Mouse (Mus musculus): ENCODE measurements at regions not wholly inside any gene's neighbourhood (a gene's known extent, or its start where the extent isn't known, plus 50 kb on each side); places are given as distances from the start of the nearest gene placed in this dataset.

DNA sequence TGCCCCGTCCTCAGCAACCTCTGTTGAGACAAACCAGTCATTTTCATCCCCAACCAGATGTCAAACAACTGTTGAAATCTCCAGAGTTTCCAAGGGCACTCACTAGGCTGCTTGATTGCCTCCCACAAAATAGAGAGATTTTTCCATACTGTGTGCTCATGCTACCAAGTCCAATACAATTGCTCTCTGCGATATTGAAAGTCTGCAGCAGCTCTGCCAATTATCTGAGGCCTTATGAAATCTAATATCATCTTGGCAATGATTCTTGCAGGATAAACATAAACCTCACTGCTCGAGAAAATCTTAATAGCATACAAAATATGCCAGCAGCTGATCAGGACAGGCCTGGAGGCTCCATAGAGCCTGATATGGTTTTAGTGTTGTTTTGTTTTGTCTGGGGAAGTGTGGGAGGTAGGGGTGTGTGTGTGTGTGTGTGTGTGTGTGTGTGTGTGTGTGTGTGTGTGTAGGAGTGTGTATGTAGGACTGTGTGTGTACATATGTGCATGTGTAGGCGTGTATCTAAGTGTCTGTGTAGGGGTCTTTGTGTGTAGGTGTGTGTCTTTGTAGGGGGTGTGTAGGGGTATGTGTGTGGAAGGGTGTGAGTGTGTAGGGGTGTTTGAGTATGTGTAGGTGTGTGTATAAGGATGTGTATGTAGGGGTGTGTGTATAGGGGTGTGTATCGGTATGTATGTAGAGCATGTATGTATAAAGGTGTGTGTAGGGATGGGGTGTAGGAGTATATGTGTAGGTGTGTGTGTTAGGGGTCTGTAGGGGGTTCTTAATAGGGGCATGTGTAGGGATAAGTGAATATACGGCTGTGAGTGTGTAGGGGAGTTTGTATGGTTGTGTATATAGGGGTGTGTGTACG lies 398.1 kb downstream of the Pdcd6ip start:
- ATAC-seq (replicated peaks; ENCODE audit: poor library complexity) = no peak

DNA sequence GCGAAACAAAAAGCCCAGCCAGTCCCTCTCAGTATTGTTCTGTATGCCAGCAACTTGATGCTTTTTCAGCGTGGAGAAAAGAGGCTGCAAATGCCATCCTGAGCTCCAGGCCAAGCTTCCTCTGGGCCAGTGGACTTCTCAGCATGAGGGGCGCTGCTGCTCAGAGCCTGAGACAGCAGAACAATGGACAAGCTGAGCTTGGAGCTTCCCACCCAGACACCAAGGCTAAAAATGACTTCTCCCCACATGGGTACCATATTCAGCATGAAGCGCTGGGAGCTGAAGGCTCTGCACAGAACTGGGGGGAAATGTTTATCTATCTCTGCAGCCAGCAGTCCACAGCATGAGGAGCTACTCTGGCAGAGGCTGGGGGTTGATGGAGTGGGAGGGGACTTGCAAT lies 402.3 kb downstream of the Pdcd6ip start:
- no peak for ATAC-seq (replicated peaks; ENCODE audit: poor library complexity)

DNA sequence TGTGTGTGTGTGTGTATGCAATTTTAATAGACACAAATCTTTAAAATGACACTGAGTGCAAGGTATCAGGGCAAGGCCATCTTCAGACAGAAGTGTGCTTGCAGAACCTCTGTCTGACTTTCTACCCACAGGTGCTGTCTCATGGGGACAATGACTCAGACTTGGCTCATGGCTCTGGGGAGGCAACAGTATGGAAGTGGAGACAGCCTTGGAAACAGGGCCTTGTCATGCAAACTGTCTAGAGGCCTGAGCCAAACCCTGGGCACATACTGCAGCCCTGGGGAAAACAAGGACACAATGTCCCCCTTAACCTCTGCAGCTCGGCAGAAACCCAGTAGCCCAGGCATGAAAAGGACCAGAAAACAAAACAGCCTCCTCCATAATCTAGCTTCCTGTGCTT lies 405.6 kb downstream of the Pdcd6ip start:
- ATAC-seq (replicated peaks; ENCODE audit: poor library complexity) = no peak

DNA sequence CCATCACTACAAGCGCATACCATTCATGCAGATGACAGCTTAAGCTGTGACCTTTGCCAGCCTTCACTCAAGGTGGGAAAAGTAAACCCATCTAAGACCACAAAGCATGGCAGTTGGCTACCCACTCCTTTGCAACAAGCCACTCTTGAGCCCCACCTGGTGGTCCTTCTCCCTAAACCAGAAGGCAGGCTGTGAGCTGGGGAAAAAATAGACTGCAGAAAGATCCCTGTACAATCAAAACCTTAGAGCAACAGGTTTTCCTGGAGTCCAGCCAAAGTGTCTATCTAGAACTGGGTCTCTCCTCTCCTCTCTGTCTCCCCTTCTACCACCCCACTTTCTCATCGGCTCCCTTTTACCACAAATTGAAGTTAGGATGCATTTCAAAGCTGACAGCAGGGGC lies 407.2 kb downstream of the Pdcd6ip start:
- ATAC-seq (replicated peaks; ENCODE audit: poor library complexity) = no peak

DNA sequence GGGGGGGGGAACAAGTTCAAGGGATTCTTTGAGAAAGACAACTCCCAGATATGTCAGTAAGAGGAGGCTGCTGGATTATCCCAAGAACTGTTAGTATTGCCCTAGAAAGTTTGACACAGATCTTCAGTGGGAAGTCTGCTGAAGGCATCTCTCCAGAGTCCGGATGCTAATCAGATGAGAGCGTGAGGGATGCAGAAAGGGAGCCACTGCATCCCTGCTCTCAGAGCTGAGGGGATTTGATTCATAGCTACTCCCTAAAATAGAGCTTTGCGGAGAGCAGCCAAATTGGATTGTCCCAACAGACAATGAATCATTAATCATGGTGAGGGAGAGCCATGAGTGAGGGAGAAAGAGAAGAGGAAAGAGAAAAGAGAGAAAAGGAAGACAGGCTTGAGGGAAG lies 408.2 kb downstream of the Pdcd6ip start:
- no peak for ATAC-seq (replicated peaks; ENCODE audit: poor library complexity)

DNA sequence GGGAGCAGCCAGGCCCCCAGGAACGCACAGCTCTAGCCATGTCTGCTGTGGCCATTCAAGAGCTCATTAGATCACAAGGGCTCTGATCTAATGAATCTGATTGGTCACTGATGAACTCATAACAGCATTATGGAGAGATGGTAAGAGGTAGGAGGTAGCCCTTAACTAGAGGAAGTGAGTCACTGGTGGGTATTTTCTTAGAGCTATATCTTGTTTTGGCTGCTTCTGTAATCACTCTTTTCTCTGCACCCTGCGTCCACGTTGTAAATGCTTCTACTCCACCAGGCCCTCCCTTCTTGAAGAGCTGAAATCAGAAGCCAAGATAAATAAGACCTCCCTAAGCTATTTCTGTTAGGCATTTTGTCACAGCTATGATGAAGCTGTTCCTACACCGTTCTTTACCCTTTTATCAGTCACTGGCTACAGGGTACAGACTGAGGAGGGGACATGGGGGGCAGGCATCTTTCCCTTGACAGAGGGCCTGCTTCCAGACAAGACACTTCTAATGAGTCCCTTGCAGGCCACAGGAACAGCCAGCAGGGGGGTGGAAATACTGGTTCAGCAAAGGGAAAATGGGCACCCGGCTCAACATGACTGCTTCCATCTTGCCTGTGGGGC lies 412.1 kb downstream of the Pdcd6ip start:
- no peak for ATAC-seq (replicated peaks; ENCODE audit: poor library complexity)

DNA sequence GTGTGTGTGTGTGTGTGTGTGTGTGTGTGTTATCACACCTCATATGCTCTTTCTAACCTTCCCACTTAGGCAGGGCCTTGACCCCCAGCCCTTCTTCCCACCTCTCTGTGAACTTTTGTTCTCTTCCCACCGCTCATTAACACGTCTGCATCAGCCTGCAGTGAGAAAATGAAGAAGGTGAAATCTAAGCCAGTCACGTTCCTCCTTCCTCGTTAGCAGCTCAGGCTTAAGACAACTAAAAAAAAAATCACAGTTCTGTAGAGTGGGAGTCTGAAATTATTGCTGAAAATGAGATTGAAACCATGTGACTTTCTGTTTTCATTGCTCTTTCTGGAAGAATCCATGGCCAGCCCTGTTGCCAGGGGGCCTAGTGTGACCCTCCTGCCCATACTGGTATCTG lies 420.7 kb downstream of the Pdcd6ip start:
- no peak for ATAC-seq (replicated peaks; ENCODE audit: poor library complexity)

DNA sequence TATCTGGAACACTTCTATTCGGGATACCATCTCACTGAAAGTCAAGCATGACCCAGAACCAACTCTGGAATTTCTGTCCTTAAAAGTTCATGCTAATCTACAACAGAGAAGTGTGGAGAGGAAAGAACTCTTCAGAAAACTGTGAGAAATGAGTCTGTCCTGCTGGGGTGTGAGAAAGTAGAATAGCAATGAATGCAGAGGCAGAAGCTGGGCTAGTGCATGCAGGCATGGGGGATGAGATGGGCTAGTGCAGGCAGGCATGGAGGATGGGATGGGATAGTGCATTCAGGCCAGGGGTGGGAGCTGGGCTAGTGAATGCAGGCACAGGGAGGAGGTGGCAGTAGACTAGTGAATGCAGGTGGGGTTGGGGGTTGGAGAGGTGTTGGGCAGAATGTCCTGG lies 424.8 kb downstream of the Pdcd6ip start:
- no peak for ATAC-seq (replicated peaks; ENCODE audit: poor library complexity)

DNA sequence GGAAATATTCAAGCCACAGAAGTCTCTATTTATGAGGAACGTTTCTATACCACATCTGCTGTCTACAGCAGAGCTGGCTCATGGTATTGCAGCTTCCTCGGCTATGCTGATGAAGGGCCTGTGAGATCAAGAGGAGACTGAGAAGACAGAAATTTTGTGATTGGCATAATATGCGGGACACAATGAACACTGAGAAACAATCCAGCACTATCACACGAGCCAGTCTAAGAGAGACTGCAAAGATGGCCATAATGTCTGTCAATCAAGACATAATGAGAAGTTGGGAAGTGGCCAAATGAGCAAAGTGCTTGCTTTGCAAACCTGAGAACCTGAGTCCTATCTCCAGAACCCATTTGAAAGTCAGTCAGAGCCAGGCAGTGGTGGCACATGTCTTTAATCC lies 437.5 kb downstream of the Pdcd6ip start:
- ATAC-seq (replicated peaks; ENCODE audit: poor library complexity) = no peak

DNA sequence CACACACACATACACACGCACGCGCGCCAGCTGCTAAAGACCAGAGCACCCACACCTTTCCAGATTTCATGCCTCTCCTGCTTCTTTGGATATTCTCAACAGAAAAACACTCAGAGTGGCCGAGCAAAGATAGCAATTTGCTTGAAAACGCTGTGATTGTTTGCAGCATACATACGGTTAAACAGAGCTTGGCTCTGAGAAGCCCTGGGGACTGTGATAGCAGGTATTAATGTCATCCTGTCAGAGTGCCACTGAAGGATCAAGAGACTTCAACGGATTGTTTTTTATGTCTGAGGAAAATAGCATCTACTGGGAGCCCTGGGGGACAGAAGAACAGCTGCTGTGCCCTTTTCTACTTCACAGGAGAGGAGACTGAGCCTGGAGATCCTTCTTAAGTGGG lies 440.4 kb downstream of the Pdcd6ip start:
- no peak for ATAC-seq (replicated peaks; ENCODE audit: poor library complexity)

DNA sequence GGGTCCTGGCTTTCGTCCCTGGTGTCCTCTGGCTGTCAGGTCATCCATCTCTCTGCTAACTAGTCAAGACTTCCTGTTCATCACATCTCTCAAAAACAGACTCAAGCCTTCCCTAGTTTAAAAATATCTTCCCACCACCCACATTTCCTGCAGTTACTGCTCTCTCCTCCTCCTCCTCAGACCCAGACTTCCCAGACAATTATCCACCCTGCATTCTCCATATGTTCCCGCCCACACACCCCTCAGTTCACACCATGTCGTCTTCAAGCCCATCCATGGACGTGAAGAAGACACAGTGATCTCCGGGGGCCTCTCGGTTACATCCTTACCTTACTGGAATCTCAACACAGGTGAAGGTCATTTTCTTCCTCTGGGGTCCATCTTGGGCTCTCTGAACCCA lies 444.4 kb downstream of the Pdcd6ip start:
- no peak for ATAC-seq (replicated peaks; ENCODE audit: poor library complexity)

DNA sequence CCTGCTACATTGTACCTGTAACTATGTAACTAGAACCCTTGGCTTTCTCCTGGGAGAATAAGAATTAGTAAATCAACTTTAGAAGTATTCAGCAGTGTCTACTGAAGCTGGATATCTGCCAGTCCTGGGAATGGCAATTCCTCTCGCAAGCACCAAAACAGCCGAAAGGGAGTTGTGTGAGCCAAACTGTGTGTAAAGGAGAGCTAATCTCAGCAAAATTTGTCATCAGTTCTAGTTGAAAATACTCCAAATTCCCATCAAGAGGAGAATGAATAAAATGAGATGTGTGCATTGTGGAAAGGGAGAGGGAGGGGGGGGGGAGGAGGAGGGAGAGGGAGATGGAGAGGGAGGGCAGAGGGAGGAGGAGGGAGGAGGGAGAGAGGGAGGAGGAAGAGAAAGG lies 447.8 kb downstream of the Pdcd6ip start:
- no peak for ATAC-seq (replicated peaks; ENCODE audit: poor library complexity)

DNA sequence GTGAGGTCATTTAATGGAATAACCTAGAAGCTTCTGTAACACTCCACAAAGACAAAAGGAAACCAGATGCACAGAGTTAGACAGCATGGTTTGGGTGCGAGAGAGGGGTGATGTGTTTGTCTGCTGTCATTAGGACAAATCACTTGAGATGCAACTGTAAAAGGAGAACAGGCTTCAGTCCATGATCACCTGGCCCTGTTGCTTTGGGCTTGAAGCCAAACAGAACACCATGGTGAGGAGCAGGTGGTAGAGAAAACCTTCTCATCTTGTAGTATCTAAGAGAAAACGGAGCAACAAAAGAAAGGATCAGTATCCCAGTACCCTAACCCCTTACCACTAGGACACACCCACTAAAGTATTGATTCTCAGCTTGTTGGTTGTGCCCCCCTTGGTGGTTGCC lies 449.5 kb downstream of the Pdcd6ip start:
- no peak for ATAC-seq (replicated peaks; ENCODE audit: poor library complexity)

DNA sequence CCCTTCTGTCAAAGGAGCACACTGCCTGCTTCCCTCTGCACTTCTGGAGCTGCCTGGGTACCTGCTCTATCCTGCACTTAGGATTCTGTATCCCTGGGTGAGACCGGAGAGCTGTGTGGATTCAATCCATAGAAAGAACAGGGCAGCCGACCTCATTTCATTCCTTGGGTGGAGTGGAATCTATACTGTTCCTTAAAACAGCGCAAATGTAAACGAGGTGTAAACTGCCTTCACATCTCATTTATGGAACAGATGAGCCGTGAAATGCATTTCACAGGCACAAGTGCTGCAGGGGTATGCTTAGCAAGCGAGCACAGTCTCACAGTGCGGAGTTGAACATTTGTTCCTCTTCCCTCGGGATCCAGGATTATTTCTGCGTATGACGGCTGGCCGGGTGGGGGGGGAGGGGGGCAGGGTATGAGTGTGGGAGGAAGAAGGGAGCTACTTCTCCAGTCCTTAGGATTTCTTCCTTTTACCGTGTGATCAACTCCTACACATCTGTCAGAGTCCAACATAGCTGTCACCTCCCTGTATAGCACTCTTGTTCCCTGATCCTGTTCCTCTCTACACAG lies 459.3 kb downstream of the Pdcd6ip start:
- no peak for ATAC-seq (replicated peaks; ENCODE audit: poor library complexity)

DNA sequence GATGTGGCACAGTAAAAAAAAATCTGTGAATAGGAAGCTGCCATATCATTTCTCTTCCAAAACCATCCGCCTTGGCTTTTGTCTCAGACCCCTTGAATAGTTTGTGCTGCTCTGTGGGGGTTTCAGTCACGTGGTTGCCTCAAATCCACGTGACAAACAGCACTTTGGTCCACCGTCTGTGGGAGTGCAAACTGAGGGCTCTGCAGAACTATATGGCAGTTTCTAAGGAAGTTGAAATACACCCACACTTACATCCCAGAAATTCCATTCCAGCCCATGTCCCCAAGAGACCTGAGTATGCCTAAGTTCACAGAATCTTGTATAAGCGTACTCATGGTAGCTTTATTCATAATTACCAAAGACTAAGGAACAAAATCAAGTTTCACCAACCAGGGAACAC lies 460.1 kb downstream of the Pdcd6ip start:
- ATAC-seq (replicated peaks; ENCODE audit: poor library complexity) = no peak

DNA sequence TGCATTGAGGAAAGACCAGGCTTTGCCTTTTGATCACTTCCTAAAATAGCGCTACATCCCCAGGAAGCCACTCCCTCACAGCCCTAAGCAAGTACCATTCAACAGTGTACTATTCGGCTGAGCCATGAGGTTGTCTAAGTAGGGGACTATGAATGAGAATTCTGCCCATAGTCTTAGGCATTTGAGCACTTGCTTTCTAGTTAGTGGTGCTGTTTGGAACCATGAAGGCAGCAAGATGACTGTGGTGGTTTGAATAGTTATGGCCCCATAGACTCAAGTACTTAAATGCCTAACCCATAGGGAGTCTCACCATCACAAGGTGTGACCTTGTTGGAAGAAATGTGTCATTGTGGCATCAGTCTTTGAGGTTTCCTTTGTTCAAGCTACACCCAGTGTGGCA lies 464.2 kb downstream of the Pdcd6ip start:
- ATAC-seq (replicated peaks; ENCODE audit: poor library complexity) = no peak

DNA sequence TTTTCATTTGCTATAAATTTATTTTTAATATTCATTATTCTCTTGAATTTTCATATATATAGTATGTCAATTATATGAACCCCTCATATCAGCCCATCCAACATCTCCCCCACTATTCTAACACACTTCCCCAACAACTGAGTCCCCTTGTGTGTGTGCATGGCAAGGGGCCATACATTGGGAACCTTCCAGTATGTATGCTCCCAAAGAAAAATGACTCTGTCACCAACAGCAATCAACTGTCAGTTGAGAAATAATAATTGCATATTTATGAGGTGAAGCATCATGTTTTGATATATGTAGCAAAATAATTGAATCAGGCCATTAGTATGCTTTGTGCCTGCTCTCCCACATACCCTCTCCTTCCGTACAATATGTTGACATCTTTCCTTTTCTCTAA lies 474.7 kb downstream of the Pdcd6ip start:
- ATAC-seq (replicated peaks; ENCODE audit: poor library complexity) = no peak

DNA sequence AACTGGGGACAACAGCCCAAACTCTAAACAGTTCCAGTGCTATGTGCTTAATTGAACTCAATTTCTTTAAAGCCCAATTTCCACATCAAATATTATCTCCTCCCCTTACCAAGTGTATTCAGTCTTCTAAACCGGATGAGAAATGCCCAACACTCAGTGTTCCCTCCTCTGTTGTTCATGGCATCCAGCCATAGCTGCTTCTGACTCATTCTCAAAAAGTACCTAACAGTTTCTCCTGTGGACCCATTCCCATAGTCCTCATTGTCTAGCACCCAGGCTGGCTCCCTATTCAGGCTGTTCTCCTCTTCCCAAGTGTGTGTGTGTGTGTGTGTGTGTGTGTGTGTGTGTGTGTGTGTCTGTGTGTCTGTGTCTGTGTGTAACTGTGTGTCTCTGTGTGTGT lies 478.7 kb downstream of the Pdcd6ip start:
- no peak for ATAC-seq (replicated peaks; ENCODE audit: poor library complexity)

DNA sequence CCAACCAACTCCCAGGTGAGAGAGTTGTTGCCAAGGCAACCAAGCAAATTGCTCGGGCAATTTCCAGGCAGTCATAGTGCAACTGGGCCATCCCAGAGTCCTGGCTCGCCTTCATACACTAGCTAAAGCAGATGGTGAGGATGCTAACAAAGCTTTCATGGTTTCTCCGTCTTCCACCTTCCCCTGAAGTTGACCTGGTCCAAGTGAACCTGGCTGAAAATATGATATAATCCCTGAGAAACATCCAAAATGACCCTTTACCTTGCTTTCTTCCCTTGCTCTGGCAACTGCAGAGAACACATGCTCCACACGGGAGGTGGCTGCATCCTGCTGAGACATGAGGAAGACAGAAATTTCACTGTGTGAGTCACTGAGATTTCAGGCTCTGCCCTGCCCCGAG lies 494.1 kb downstream of the Pdcd6ip start:
- ATAC-seq (replicated peaks; ENCODE audit: poor library complexity) = no peak

DNA sequence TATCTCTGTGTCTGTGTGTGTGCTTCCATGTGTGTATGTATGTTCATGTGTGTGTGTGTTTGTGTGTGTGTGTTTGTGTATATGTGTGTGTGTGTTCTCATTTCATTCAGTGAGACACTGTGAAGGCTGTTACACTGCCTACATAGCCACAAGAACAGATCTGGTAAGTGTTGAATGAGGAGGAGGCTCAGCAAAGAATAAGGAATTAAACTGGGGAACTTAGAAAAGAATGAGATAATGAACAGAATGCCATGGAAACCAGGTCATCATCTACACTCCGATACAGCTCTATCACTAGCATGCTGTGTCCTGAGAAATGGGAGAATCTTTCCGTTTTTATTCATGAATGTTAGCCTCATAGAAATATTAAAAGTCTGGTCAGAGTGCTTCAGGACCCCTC lies 495.7 kb downstream of the Pdcd6ip start:
- no peak for ATAC-seq (replicated peaks; ENCODE audit: poor library complexity)

DNA sequence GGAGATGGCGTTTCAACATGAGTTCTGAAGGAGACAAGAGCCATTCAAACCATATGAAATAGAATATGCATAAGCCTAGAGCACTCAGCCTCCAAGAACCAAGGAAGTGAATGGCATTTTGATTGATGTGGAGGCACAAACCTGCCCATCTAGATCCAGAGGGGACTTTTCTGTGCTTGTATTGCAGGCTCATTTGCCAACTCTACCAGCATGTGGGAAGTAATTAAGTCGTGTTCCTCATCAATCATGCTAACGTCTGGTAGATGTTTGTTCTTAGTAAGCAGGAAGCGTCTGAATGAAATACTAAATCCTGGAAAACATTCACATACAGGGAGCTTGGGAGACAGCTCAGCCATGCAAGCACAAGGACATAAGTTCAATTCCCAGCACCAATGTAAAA lies 499.9 kb downstream of the Pdcd6ip start:
- no peak for ATAC-seq (replicated peaks; ENCODE audit: poor library complexity)

DNA sequence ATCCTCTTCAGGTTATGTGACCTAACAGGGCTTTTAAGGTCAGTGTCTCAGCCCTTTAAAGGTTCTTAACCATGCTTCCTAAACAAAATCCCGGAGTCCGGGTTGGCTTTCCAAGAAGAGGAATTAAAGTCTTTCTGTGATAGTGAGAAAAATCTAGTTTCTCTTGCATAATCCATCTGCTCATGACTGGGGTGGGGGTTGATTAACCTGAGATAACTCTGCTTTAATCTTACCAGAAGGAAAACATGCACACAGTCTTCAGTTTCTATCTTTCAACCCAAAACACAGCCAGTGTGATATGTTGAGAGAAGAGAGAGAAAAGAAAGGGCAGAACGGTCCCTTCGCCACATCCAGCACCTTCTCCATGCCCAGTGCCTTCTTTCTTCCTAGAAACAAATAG lies 508.8 kb downstream of the Pdcd6ip start:
- ATAC-seq (replicated peaks; ENCODE audit: poor library complexity) = no peak

DNA sequence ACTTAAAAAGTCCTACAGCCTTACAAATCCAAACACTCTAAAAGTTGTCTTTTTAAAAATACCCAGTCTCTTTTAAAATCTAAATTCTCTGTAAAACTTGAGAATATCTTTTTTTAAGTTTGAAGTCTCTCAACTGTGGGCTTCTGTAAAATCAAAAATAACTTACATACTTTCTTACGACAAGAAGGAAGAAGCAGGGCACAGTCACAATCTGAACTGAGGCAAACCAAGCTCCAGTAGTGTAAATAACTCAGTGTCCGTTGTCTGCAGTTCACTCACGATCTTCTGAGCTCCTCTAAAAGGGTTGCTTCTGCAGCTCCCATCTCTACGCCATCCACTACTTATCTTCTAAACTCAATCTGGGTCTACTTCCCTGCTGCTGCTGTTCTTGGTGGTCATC lies 512.5 kb downstream of the Pdcd6ip start:
- no peak for ATAC-seq (replicated peaks; ENCODE audit: poor library complexity)

Measured in megakaryocyte progenitor cell, adult 5-6 weeks (primary cell).